Mouse (Mus musculus) liver, embryonic 11.5 days (tissue): Measurements from ENCODE around the gene Ets1. TPM values are rescaled to one million over a fixed set of nuclear protein-coding genes. Genes with fewer than 3 reads are reported as not detected.

Experiments used
- ATAC-seq: fragments of 200-750 bp; cut with Nextera tagmentation; replicated peaks from 2 replicates; pipeline ENCODE4 v1.8.0; 2017; ENCODE audit warnings: moderate number of reproducible peaks, mild to moderate bottlenecking, moderate TSS enrichment, moderate library complexity; ENCODE audit not compliant: low FRiP score
- DNase-seq: peaks from one replicate; pipeline ENCODE4 v3.0.0-alpha.2; 2017; ENCODE audit warnings: low spot score
- H3K27ac ChIP-seq: fragments of 300-500 bp; sonication (generic); 2 replicates; pipeline ENCODE4 v1.5.1; 2014; ENCODE audit warnings: mild to moderate bottlenecking, low read depth, low read length, control low read depth
- H3K27me3 ChIP-seq: fragments of 300-500 bp; sonication (generic); replicated peaks from 2 replicates; pipeline ENCODE4 v1.6.1; 2014; ENCODE audit warnings: low read length, mixed read lengths; ENCODE audit not compliant: control insufficient read depth, insufficient read depth
- H3K36me3 ChIP-seq: fragments of 300-500 bp; sonication (generic); 2 replicates; pipeline ENCODE4 v1.6.1; 2014; ENCODE audit warnings: mild to moderate bottlenecking, low read length, moderate library complexity, mixed read lengths; ENCODE audit not compliant: control insufficient read depth, insufficient read depth
- H3K4me1 ChIP-seq: fragments of 300-500 bp; sonication (generic); replicated peaks from 2 replicates; pipeline ENCODE4 v1.6.1; 2014; ENCODE audit warnings: low read length, mixed read lengths; ENCODE audit not compliant: control insufficient read depth, insufficient read depth
- H3K4me2 ChIP-seq: fragments of 300-500 bp; sonication (generic); 2 replicates; pipeline ENCODE4 v1.6.1; 2014; ENCODE audit warnings: mild to moderate bottlenecking, control low read depth, moderate library complexity
- H3K4me3 ChIP-seq: fragments of 300-500 bp; sonication (generic); 2 replicates; pipeline ENCODE4 v1.5.1; 2014; ENCODE audit warnings: low read depth, low read length, control low read depth
- H3K9ac ChIP-seq: fragments of 300-500 bp; sonication (generic); 2 replicates; pipeline ENCODE4 v1.6.1; 2014; ENCODE audit warnings: low read depth, low read length, control low read depth
- H3K9me3 ChIP-seq: fragments of 300-500 bp; sonication (generic); 2 replicates; pipeline ENCODE4 v1.6.1; 2016; ENCODE audit warnings: low read length, inconsistent platforms, mixed read lengths; ENCODE audit not compliant: control insufficient read depth
- WGBS: fragments of 180-500 bp; shearing (Covaris S2); extraction: QIAGEN DNeasy Blood & Tissue Kit; methylation state at CpG from one replicate; pipeline ENCODE4 v1.1.7; 2014; 5-methylcytosine and 5-hydroxymethylcytosine counted together
- polyA plus RNA-seq: library from polyadenylated mRNA; unstranded; fragments of >200 nt; fragmentation: Nextera tagmentation; extraction: Ambion mirVana; gene quantifications from 2 replicates; pipeline ENCODE4 v1.2.1, GENCODE M21; 2014

Gene Ets1
- polyA plus RNA-seq, 1 experiment from 2014 or later, result 31.4 TPM

DNA sequence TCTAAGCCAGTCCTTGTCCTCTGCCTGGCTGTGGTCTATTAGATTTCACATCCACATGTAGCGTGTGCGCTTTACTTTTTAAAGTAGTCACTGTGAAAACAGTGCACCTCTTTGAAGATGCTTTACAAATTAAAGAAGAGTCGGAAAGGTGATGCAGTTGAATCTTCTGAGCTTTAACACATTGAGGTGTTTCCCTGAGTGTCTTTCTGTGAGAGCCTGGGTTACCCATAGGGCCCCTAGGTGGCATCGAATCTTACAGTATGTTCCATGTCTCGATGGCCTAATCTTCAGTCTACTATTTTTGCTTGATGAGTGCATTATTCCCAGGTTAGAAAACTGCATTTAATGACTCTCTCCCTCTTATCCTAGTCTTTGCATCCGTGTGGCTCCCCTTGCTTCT is 41.6 kb downstream of the Ets1 start:
- peaks cover 16% of the 10 kb centered on the region; the same call in 1 of the 2 replicates for H3K4me1 ChIP-seq
- no peak overlapping the region for H3K27ac ChIP-seq
- ATAC-seq, result no peak
- H3K36me3 ChIP-seq, result no peaks in the 10 kb centered on the region
- no peak overlapping the region for H3K4me2 ChIP-seq
- DNase-seq, result no peak
- 81% methylated on average over 6 of the region's 6 CpGs for WGBS
- H3K27me3 ChIP-seq, result peaks cover 13% of the 10 kb centered on the region
- no peak overlapping the region for H3K4me3 ChIP-seq
- no peaks in the 10 kb centered on the region for H3K9me3 ChIP-seq
- no peak overlapping the region for H3K9ac ChIP-seq

- Histone ChIP-seq H3K9me3 (no peaks in the 10 kb centered on the region), H3K4me2 (no peak overlapping the region), H3K27me3 (peaks cover 8% of the 10 kb centered on the region), H3K9ac (no peak overlapping the region), H3K27ac (no peak overlapping the region), H3K36me3 (no peaks in the 10 kb centered on the region), H3K4me3 (no peak overlapping the region), H3K4me1 (peaks cover 10% of the 10 kb centered on the region; the same call in 1 of the 2 replicates)
- ATAC-seq (no peak), DNase-seq (no peak)
- WGBS, result 64% methylated on average over 4 of the region's 4 CpGs
These were observed 42.2 kb downstream of the Ets1 start for GRCm38 (mm10) chr9:32678120-32678757.

DNA sequence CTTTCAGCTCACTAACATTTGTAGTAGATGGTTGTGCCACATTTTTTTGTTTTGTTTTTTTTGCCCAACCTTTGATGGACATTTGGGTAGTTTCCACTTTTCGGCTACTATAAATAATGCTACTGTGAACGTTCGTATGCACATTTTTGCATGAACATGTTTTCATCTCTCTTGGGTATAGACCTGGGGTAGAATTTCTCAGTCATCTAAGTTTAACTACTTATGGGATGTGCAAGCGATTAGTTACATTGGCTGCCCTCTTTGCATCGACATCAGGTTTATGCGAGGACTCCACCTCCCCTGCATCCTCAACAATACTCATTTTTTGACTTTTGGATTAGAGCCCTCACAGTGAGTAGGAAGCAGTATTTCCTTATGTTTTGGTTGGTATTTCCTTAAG is 43.5 kb downstream of the Ets1 start:
- no peak overlapping the region for H3K4me3 ChIP-seq
- peaks cover 9% of the 10 kb centered on the region; the same call in 1 of the 2 replicates for H3K4me1 ChIP-seq
- ATAC-seq, result no peak
- H3K4me2 ChIP-seq, result no peak overlapping the region
- H3K9me3 ChIP-seq, result no peaks in the 10 kb centered on the region
- H3K27me3 ChIP-seq, result no peaks in the 10 kb centered on the region; the same call in 1 of the 2 replicates
- DNase-seq, result no peak
- no peaks in the 10 kb centered on the region for H3K36me3 ChIP-seq
- H3K27ac ChIP-seq, result no peak overlapping the region
- 83% methylated on average over 6 of the region's 6 CpGs for WGBS
- no peak overlapping the region for H3K9ac ChIP-seq

- H3K27me3 ChIP-seq, result no peaks in the 10 kb centered on the region
- DNase-seq (no peak), ATAC-seq (no peak)
- H3K4me2 ChIP-seq, result no peak overlapping the region
- H3K36me3 ChIP-seq, result no peaks in the 10 kb centered on the region
- H3K9me3 ChIP-seq, result no peaks in the 10 kb centered on the region
- WGBS, result 69% methylated on average over 2 of the region's 2 CpGs
- H3K4me3 ChIP-seq, result no peak overlapping the region
- H3K4me1 ChIP-seq, result peaks cover 9% of the 10 kb centered on the region; the same call in 1 of the 2 replicates
- H3K27ac ChIP-seq, result no peak overlapping the region
- no peak overlapping the region for H3K9ac ChIP-seq
These were observed 44.2 kb downstream of the Ets1 start for GRCm38 (mm10) chr9:32680201-32680600.

GRCm38 (mm10) chr9:32685793-32686558 is 50.0 kb downstream of the Ets1 start:
- Histone ChIP-seq H3K9me3 (no peaks in the 10 kb centered on the region), H3K4me2 (no peak overlapping the region), H3K4me1 (no peaks in the 10 kb centered on the region), H3K36me3 (no peaks in the 10 kb centered on the region), H3K27me3 (no peaks in the 10 kb centered on the region), H3K9ac (no peak overlapping the region), H3K4me3 (no peak overlapping the region), H3K27ac (no peak overlapping the region)
- no peak for ATAC-seq
- 40% methylated on average over 8 of the region's 8 CpGs for WGBS
- DNase-seq, result no peak

GRCm38 (mm10) chr9:32688351-32688750 is 52.3 kb downstream of the Ets1 start:
- no peaks in the 10 kb centered on the region; the same call in 1 of the 2 replicates for H3K27me3 ChIP-seq
- H3K9ac ChIP-seq, result no peak overlapping the region
- no peak overlapping the region for H3K4me2 ChIP-seq
- no peak overlapping the region for H3K4me3 ChIP-seq
- H3K9me3 ChIP-seq, result no peaks in the 10 kb centered on the region
- ATAC-seq (no peak), DNase-seq (no peak)
- no peak overlapping the region for H3K27ac ChIP-seq
- no peaks in the 10 kb centered on the region for H3K36me3 ChIP-seq
- WGBS, result 68% methylated on average over 2 of the region's 2 CpGs
- H3K4me1 ChIP-seq, result no peaks in the 10 kb centered on the region

- no peaks in the 10 kb centered on the region; the same call in 1 of the 2 replicates for H3K27me3 ChIP-seq
- DNase-seq (no peak), ATAC-seq (no peak)
- H3K27ac ChIP-seq, result no peak overlapping the region
- whole genome bisulfite sequencing, result 75% methylated on average over 12 of the region's 12 CpGs
- no peaks in the 10 kb centered on the region for H3K36me3 ChIP-seq
- H3K4me3 ChIP-seq, result no peak overlapping the region
- H3K4me1 ChIP-seq, result no peaks in the 10 kb centered on the region; the same call in 1 of the 2 replicates
- H3K9me3 ChIP-seq, result no peaks in the 10 kb centered on the region
- H3K4me2 ChIP-seq, result no peak overlapping the region
- H3K9ac ChIP-seq, result no peak overlapping the region
These were observed 55.3 kb downstream of the Ets1 start for GRCm38 (mm10) chr9:32691151-32691925.

GRCm38 (mm10) chr9:32692944-32693343 is 56.9 kb downstream of the Ets1 start:
- ATAC-seq, result no peak

More at GRCm38 (mm10) chr9:32692944-32693343, 56.9 kb downstream of the Ets1 start:
- H3K4me1 ChIP-seq, result no peaks in the 10 kb centered on the region; the same call in 1 of the 2 replicates
- H3K36me3 ChIP-seq, result no peaks in the 10 kb centered on the region
- no peak overlapping the region for H3K9ac ChIP-seq
- 85% methylated on average over 2 of the region's 2 CpGs for WGBS
- H3K4me2 ChIP-seq, result no peak overlapping the region
- no peaks in the 10 kb centered on the region; the same call in 1 of the 2 replicates for H3K27me3 ChIP-seq
- H3K27ac ChIP-seq, result no peak overlapping the region
- H3K9me3 ChIP-seq, result no peaks in the 10 kb centered on the region
- DNase-seq, result no peak
- no peak overlapping the region for H3K4me3 ChIP-seq
